Mouse (Mus musculus) embryonic fibroblast, embryonic 13.5 days (primary cell): ENCODE measurements at regions not wholly inside any gene's neighbourhood (a gene's known extent, or its start where the extent isn't known, plus 50 kb on each side); places are given as distances from the start of the nearest gene placed in this dataset.

ENCODE experiments used
- CTCF ChIP-seq: IDR thresholded peaks from 2 replicates; pipeline ENCODE4 v1.5.1; 2011; ENCODE audit warnings: mild to moderate bottlenecking, control low read depth, low read length, moderate library complexity, borderline replicate concordance; ENCODE audit not compliant: insufficient read depth
- POLR2A ChIP-seq: IDR thresholded peaks from 2 replicates; pipeline ENCODE4 v1.6.1; 2011; ENCODE audit warnings: low read depth, mild to moderate bottlenecking, control low read depth, low read length, moderate library complexity

DNA sequence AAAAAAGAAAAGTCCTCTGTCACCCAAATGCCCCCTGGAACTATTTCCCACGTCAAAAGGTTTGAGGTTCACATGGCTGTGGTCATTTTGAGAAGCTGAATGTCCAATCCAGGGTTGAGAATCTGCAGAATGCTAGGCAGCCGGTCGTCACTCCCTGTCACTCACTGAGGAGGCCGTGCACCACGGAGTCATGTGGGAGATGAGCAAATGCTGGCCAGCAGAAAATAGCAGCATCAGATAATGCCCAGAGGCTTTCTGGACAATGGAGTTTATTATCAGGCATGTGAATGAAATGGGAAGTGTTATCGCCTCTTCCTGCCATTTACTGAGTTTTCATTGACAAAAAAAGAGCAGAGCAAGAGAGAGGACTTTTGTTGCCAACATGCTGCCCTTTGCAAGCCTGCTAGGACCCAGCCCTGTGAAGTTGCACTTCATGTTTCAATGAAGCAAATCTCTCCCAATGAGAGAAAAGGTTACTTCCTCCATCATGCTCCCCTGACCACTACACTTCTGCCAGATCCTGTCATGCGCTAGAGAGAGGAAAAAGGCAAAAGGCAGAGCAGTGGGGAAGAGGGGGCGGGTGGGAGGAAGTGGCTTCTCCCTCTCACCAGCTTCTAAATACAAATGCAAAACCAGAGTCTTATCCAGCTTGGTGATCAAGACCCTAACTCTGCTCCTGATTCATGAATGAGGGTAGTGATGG, 228.3 kb downstream of the Gsdmc2 start:
- no peak for TF ChIP-seq CTCF
- TF ChIP-seq POLR2A = no peak
